Mouse (Mus musculus): ENCODE measurements at regions not wholly inside any gene's neighbourhood (a gene's known extent, or its start where the extent isn't known, plus 50 kb on each side); places are given as distances from the start of the nearest gene placed in this dataset.
"Not testable (repeated sequence)": the region's sequence is repeated elsewhere in the genome, so short reads cannot be mapped to it uniquely, and the experiment has no call there.

DNA sequence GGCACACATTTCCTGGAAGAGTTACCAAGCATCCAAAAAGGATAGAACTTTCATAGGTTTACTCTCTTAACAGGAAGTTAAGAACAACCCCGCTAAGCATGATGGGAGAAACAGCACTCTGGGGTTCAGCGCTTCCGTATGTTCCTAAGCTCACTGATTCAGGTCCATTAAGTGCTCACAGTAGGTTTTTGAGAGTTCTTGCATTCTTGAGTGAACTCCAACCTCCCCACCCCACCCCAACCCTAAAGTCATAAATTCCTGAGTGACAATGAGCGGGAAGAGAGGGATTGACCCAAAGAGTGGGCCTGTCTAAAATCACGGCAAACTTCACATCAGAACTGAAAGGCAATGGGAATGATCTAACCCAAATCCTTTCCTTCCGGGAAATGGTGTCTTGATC is 405.9 kb downstream of the Lrig3 start:
- no peak for DNase-seq (ENCODE audit: low spot score)

DNA sequence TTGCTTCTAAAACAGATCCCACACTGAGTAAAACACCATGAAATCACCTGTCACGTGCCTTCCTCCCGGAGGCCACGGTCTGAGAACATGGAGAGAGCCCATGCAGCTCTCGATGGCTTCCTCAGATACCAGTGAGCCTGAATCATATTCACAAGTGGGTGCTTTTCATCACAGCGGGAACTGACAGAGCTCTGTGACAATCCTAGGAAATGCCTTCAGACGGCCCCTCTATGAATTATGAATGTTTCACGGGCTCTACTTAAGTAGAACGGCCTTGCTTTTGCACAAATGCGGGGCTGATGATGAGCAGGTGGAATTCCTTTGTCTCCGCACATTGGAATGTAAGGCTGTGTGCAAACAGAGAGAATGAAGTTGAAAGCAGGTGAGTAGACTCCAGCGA is 383.1 kb downstream of the Lrig3 start:
- no peak for DNase-seq (ENCODE audit: low spot score)

DNA sequence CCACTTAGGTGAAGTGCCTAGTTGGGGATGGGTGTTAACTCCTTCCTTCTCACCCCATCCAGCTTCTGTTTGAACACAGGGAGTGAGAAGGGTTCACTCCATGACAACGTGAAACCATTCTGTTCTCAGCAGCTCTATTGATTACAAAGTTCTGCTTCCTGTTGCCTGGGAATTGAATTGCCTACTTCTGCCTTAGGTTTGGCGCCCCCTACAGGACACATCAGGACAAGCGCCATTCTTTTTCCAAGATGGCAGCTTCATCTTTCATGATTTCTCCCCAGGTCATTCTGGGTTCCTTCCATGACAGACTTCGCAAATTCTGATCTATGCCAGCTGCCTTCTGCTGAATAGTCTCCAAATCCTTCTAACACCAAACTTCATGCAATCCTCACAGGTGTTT is 371.5 kb downstream of the Lrig3 start:
- no peak for DNase-seq (ENCODE audit: low spot score)

DNA sequence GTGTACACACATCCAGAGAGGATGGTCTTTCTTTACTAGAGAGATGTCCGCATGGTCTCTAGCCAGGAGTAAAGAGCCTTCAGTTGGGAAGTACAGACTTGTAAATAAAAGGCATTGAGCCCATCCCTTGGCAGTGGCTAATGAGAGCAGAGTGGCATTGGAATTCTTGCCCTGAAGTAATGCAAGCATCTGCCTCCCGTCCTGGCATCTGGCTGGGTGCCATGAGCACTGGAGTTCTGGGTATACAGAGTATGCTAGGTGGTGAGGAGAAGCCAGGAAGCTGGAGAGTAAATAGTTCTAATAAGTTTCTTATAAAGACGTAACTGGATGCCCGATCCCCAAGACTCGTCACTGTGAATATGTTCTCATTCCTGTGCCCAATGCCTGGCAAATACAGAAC is 367.8 kb downstream of the Lrig3 start:
- no peak for DNase-seq (ENCODE audit: low spot score)

DNA sequence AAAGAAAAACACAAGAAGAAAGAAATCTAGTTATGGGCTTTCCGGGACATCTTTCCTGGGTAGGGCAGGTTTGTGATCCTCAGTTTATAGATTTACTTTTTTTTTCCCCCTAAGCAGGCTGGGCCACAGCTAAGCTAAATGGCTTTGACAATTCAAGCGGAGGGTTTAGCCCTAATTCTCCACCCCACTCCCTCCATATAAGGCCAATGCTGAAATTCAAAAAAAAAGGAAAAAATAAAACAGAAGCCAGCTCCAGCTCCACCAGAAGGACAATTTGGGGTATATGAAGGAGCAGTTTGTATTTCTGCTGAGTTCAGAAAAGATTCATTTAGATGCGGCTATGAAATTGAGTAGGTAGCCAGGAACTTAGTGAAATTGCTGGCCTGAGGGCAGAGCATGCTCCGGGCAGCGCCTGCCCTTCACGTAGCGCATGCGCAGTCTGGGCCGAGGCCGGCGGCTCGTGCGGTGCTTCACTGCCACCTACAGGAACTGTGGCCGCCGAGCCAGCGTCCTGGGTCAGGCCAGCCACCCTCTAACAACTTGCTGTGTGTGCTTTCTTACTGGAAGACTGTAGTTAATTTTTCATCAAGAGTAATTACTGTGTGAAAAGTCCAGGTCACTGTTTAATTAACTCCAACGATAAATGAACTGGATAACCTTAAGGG is 364.5 kb downstream of the Lrig3 start:
- DNase-seq (ENCODE audit: low spot score) = peak; percentile 68

DNA sequence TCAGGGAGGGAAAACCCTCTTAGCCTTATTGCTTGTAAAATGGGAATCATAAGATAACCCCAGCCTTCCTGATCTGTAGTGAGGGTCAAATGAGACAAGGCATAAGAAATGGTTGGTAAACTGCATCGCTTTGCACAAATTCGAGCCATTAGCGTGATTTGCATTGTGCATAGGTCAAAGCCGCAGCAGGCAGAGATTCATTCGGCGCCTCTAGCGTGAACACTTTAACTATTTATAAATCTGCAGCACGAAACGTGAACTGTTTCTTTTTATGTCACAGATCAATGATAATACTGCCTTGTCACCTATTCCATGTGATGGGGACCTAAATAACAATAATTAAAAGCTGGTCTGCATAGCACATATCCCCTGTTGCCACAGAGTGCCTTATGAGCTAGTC is 354.9 kb downstream of the Lrig3 start:
- no peak for DNase-seq (ENCODE audit: low spot score)

DNA sequence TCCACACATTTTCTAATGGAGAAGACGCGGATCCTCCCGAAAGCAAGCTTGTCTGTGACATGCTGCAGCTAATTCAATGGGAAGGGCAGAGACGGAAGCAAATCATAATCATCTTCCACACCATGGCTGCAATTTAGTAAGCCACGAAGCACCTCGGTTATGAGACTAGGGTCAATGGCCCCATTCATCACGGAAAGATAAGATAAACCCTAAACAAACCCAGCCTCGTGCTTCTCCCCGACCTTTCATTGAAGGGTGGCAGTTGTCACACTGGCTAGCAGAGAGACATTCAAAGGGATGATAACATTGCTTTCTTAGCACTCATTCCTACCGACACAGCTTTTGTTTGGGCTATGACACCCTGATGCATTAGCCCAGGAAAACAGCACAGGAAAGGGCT is 353.8 kb downstream of the Lrig3 start:
- DNase-seq (ENCODE audit: low spot score) = no peak

DNA sequence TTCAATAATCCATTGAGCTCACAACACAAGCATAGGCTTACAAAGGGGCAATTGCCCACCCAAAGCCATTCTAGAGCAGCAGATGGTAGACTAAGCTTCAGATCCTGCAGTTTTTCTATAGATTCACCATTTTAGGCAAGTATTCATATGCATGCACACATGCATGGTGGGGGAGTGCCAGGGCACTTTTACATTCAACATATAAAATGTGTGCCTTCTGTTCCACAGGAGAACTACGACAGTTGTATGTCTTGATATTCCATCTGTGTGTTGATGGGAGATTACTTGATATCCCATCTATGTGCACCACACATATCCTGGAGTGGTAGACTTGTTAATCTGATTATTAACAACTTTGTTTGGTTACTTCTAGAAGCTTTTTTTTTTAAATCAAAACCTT is 334.0 kb downstream of the Lrig3 start:
- DNase-seq (ENCODE audit: low spot score) = no peak

DNA sequence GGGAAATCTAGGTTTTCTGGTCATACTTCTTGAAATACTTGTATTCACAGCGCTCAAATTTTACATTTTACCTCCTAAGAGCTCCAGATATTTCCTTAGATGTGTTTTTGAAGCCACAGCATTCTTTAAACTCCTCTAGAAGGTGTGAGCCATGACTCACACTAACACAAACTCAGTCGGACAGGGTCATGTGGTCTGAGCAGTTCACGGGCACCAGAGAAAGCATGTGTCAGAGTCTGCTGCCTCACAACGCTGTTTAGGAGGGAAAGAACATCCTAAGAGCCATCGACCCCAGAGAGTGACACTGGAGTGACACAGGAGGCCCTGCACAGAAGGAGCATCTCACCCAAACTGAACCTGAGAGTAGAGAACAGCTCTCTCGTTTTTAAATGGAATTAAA is 332.2 kb downstream of the Lrig3 start:
- DNase-seq (ENCODE audit: low spot score) = no peak

DNA sequence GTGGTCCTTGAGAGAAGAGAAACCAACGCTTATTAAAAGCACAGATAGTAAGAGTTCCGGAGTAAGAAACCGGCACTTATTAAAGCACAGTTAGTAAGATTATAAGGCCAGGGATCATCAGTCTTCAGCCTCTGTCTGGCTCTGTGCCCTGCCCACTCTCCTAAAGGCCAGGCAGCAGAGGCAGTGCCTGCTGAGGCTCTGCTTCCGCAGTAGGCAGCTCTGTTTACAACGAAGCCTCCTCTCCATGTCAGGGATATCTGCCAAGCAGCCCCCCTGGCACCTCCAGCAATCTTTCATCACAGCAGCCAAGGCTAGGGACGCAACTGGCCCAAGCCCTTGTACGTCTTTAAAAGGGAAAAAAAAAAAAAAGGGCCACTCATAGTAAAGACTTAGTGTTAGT is 329.9 kb downstream of the Lrig3 start:
- no peak for DNase-seq (ENCODE audit: low spot score)

DNA sequence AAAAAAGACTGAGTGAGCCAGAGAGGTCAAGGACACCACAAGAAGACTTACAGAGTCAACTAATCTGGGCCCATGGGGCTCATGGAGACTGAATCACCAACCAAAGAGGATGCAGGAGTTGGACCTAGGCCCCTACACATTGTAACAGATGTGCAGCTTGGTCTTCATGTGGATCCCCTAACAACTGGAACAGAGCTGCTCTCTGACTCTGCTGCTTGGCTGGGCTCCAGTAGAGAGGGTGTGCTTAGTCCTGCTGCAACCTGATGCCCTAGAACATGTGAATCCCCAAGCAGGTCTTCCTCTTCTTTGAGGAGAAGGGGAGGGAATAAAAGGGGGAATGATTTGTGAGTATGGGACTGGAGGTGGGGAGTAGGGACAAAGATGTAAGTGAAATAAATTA is 325.8 kb downstream of the Lrig3 start:
- no peak for DNase-seq (ENCODE audit: low spot score)

DNA sequence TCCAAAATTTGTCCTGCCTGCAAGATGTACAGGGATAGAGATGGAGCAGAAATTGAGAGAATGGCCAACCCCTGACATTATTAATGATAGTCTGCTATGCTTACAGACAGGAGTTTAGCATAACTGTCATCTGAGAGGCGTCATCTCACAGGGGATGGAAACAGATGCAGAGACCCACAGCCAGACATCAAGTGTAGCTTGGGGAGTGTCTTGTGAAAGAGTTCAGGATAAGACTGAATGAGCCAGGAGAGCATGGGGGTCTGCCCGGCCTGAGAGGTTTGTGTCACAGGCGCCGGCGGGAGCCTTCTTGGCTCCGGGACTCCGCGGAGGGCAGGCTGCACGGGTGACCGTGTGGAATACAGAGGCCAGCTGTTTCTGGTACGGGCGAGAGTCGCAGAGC is 319.1 kb downstream of the Lrig3 start:
- not testable (repeated sequence) for DNase-seq (ENCODE audit: low spot score)

DNA sequence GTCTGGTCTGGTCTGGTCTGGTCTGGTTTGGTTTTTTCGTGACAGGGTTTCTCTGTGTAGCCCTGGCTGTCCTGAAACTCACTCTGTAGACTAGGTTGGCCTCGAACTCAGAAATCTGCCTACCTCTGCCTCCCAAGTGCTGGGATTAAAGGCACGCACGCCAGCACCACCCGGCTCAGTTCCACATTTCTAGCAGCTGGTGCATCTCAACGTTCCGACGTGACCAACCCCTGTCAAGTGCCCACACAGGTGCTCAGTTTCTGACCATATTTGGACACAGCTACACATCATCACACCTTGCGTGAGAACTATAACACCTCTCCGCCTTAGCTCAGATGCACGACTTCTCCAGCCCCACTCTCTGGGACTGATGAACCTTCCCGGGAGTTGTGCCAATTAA is 304.4 kb downstream of the Lrig3 start:
- no peak for DNase-seq (ENCODE audit: low spot score)

DNA sequence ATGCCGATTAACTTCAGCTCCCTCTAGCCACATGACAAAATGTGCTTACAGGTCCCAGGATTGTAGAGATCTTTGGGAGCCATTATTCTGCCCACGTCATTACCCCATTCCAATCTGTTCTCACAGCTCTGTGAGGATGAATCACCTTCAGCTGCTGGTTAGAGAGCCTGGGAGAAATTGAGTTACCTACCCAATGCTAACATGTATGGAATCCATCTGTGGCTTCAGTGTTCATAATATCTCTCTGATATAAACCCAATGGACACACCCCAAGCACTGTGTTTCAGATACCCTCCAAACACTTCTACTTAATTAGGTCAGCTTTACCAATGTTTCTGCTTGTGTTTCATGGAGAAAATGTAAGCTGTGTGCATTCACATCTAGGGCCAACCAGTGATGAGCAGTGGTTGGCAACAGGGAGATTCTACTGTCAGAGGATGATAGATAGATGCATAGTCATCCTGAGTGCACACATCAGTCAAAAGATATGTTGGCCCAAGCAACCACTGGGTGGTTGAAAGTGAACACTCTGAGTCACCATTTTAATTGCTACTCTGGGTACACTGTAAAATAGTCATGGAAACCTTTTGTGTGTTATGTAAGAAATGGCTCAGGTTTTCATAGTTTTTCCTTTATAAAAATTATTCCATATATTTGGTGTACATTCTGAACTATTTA is 301.5 kb downstream of the Lrig3 start:
- no peak for DNase-seq (ENCODE audit: low spot score)

DNA sequence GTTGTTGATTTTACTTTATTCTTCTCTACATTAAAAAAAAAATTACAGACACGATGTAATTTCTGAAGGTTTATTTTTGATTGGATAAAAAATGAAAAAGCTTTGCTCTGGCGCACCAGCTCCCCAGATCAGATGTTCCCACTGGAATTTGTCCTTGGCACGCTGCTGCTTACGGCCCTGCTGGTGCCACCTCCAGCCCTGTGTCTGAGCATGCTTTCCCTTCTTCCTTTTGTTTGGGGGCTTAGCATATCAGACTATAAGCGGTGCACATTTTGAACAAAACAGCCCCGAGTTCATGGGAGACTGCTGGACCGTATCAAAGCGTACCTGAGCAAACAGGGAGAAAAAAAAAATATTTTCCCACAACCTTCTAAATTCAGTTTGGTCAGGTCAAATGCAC is 291.2 kb downstream of the Lrig3 start:
- no peak for DNase-seq (ENCODE audit: low spot score)

DNA sequence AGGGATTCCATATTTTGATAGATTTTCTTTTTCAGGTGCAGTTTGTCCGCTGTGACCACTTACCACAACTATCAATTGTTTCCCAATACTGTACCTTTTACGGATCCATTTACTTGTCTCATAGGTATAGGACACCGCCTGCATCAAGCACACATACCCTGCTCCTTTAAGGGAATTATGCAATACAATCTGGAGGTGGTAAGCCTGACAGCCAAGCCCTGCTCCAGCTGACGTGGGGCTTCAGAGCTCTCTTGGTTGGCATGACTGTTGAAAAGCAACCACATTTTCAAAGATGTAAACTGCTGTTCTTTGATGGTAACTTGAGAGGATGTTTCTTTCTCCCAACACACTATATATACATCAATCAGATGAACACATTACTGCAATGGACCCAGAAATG is 288.2 kb downstream of the Lrig3 start:
- DNase-seq (ENCODE audit: low spot score) = no peak

DNA sequence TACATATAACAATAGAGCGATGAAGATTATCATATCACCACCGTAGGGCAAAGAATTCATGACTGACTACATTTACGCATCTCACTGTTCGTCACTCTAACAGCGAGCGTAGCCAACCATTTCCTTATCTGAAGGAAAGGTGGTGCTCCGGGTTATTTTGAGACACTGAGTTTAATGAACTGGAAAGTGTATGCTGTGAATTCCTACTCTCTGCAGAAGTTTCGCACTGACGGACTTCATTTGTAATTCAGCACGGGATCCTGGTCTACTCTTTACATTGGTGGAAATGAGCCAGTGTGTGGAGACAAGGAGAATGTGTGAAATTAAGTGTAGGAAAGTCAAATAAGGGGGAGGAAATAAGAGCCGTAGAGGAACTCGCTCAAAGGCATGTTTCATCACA is 283.2 kb downstream of the Lrig3 start:
- no peak for DNase-seq (ENCODE audit: low spot score)

DNA sequence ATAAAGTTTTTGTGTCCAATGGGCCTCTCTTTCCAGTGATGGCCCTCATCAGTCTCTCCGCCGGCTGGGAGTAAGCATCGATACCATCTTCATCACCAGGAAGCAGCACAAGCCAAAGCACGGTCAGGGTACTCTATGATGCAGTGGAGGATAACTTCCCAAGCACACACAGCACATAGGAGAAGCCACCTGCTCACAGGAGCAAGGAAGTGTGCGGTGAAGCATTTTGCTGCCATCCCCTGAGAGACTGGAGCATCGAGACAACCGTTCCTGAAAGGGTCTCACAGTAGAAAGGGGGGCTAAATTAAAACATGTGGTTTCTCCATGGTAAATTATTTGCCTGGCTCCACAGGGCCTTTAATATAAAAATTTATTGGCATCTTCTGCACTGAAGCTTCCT is 277.1 kb downstream of the Lrig3 start:
- no peak for DNase-seq (ENCODE audit: low spot score)

DNA sequence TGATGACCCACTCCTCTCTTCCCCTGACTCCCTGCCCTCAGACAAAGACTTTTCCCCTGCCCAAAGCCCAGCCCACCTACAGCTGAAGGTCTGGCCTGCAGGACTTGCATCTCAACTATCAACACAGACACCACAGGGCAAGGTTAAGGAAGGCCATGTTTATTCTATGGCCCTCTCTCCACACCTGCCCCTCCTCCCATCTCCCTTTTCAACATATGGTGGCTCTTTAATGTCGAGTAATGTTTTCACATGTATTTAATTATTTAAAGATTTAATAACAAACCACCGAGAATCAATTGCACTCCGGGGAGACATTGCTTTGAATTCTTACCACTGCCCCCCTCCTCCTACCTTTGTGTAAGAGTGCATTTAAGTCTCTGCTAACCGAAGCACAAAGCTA is 273.6 kb downstream of the Lrig3 start:
- no peak for DNase-seq (ENCODE audit: low spot score)
